Mouse (Mus musculus): ENCODE data around the gene Epha7.

- TF ChIP-seq MAZ (IDR thresholded peaks at IDR 0.05; ENCODE audit: low read depth, low read length), result no peak
- TF ChIP-seq KAT2A (IDR thresholded peaks at IDR 0.05; ENCODE audit: insufficient replicate concordance, low read length), result no peak
- TF ChIP-seq SMC3 (IDR thresholded peaks at IDR 0.05; ENCODE audit: low read depth, low read length), result no peak
- TF ChIP-seq BHLHE40 (IDR thresholded peaks at IDR 0.05; ENCODE audit: low read depth, low read length), result no peak
- TF ChIP-seq CTCF (conservative IDR thresholded peaks at IDR 0.05 in 1 of 2, IDR thresholded peaks at IDR 0.05 in 1 of 2; ENCODE audit: low read depth in 2 of 2, low read length in 2 of 2), result no peak
- no peak for TF ChIP-seq TBP (conservative IDR thresholded peaks at IDR 0.05; ENCODE audit: low read depth, low read length)
- TF ChIP-seq CHD2 (IDR thresholded peaks at IDR 0.05; ENCODE audit: low read length), result no peak
Measured at GRCm38 (mm10) chr4:28912028-28912427, 99.1 kb downstream of the Epha7 start.

Data from CH12.LX (cell line).